Comparison of ENCODE assay signal across 16 mouse cellular contexts in genomic region chr6:125479359-125479758, GRCm38 (mm10). TPM values are rescaled to one million over a fixed set of nuclear protein-coding genes. Genes with fewer than 3 reads are reported as not detected.
DNase-seq lines count a peak whose midpoint lies in the region; ATAC-seq and TF ChIP-seq lines count a peak whose summit lies in the region.
"Had no signal": no experiment of that assay in that cellular context is flagged by ENCODE, and none has a peak within 500 bp of the region (broad histone marks: within the 10 kb centered on the region; RNA-seq: fewer than 3 reads in every experiment).

No protein-coding gene starts in this region.

- no peak for ATAC-seq in hindbrain, postnatal 0 days
- ATAC-seq in hindbrain, embryonic 12.5 days (ENCODE audit: low FRiP score) = no peak
- ATAC-seq in lung, embryonic 16.5 days (ENCODE audit: low read depth) = no peak
- ATAC-seq in embryonic facial prominence, embryonic 14.5 days (ENCODE audit: low read depth) = no peak
- ATAC-seq: forebrain, embryonic 15.5 days; midbrain, embryonic 16.5 days; Patski had no signal

- peak overlapping the region; percentile 88; the same call in 1 of the 2 replicates for H3K27ac ChIP-seq in hindbrain, postnatal 0 days
- H3K27ac ChIP-seq in hindbrain, embryonic 12.5 days = no peak overlapping the region
- peak overlapping the region; percentile 91 for H3K27ac ChIP-seq in lung, embryonic 16.5 days (ENCODE audit: low read length)
- H3K27ac ChIP-seq in embryonic facial prominence, embryonic 14.5 days (replicated peaks; ENCODE audit: low read depth, low read length) = 0 out of 2 replicates have a peak overlapping the region, but pooled peaks have one; percentile 70

- no peaks in the 10 kb centered on the region for H3K9me3 ChIP-seq in hindbrain, postnatal 0 days (ENCODE audit: low read length)
- H3K9me3 ChIP-seq in hindbrain, embryonic 12.5 days (replicated peaks) = no peaks in the 10 kb centered on the region
- H3K9me3 ChIP-seq in lung, embryonic 16.5 days (ENCODE audit: control insufficient read depth, low read length) = no peaks in the 10 kb centered on the region
- H3K9me3 ChIP-seq in embryonic facial prominence, embryonic 14.5 days (ENCODE audit: control insufficient read depth, low read length) = no peaks in the 10 kb centered on the region
- H3K9me3 ChIP-seq: embryonic facial prominence, embryonic 12.5 days; forebrain, embryonic 15.5 days; heart, embryonic 15.5 days; liver, embryonic 15.5 days had no signal

- no peaks in the 10 kb centered on the region for H3K36me3 ChIP-seq in hindbrain, postnatal 0 days (ENCODE audit: insufficient read depth, low read length)
- H3K36me3 ChIP-seq in hindbrain, embryonic 12.5 days = no peaks in the 10 kb centered on the region
- H3K36me3 ChIP-seq in lung, embryonic 16.5 days (ENCODE audit: control insufficient read depth, insufficient read depth, low read length) = no peaks in the 10 kb centered on the region
- H3K36me3 ChIP-seq in embryonic facial prominence, embryonic 14.5 days (ENCODE audit: control insufficient read depth, insufficient read depth, low read length) = no peaks in the 10 kb centered on the region
- H3K36me3 ChIP-seq: embryonic facial prominence, embryonic 12.5 days; forebrain, embryonic 15.5 days; heart, embryonic 15.5 days; liver, embryonic 15.5 days had no signal

- H3K4me2 ChIP-seq in hindbrain, postnatal 0 days (ENCODE audit: low read depth, low read length) = no peak overlapping the region
- H3K4me2 ChIP-seq in hindbrain, embryonic 12.5 days (replicated peaks) = no peak overlapping the region
- no peak overlapping the region for H3K4me2 ChIP-seq in lung, embryonic 16.5 days (ENCODE audit: low read depth, low read length)
- H3K4me2 ChIP-seq in embryonic facial prominence, embryonic 14.5 days (ENCODE audit: low read depth, low read length) = no peak overlapping the region
- H3K4me2 ChIP-seq: embryonic facial prominence, embryonic 12.5 days; forebrain, embryonic 15.5 days; heart, embryonic 15.5 days; liver, embryonic 15.5 days had no signal

- H3K27me3 ChIP-seq in hindbrain, postnatal 0 days (ENCODE audit: insufficient read depth, low read length) = no peaks in the 10 kb centered on the region
- no peaks in the 10 kb centered on the region; the same call in 1 of the 2 replicates for H3K27me3 ChIP-seq in hindbrain, embryonic 12.5 days
- no peaks in the 10 kb centered on the region for H3K27me3 ChIP-seq in lung, embryonic 16.5 days (ENCODE audit: control insufficient read depth, insufficient read depth, low read depth, low read length)
- no peaks in the 10 kb centered on the region for H3K27me3 ChIP-seq in embryonic facial prominence, embryonic 14.5 days (replicated peaks; ENCODE audit: control insufficient read depth, insufficient read depth, low read length)
- H3K27me3 ChIP-seq: embryonic facial prominence, embryonic 12.5 days; forebrain, embryonic 15.5 days; liver, embryonic 15.5 days; Patski had no signal

- H3K4me1 ChIP-seq in hindbrain, postnatal 0 days (ENCODE audit: insufficient read depth, low read length) = peaks cover 31% of the 10 kb centered on the region
- peaks cover 29% of the 10 kb centered on the region for H3K4me1 ChIP-seq in hindbrain, embryonic 12.5 days
- H3K4me1 ChIP-seq in lung, embryonic 16.5 days (replicated peaks; ENCODE audit: control insufficient read depth, insufficient read depth, low read length) = peaks cover 67% of the 10 kb centered on the region
- peaks cover 58% of the 10 kb centered on the region for H3K4me1 ChIP-seq in embryonic facial prominence, embryonic 14.5 days (ENCODE audit: control insufficient read depth, insufficient read depth, low read length)

- DNase-seq in hindbrain, postnatal 0 days (ENCODE audit: low spot score) = no peak
- DNase-seq in lung, postnatal 25 days (ENCODE audit: low spot score) = no peak
- no peak for DNase-seq in embryonic facial prominence, embryonic 14.5 days (ENCODE audit: low spot score)
- peak; percentile 46 for DNase-seq in naive thymus-derived CD4-positive, alpha-beta T cell, adult 2 months (ENCODE audit: low read depth)
- no peak for DNase-seq in heart, adult 9 months (ENCODE audit: low spot score in 2 of 2)
- DNase-seq in right cerebral cortex, postnatal 36 days (ENCODE audit: low spot score in 2 of 2) = no peak
- DNase-seq: cerebellum, postnatal 10 days; gastrocnemius, postnatal 25 days had no signal

- TF ChIP-seq CTCF in hindbrain, postnatal 0 days (IDR thresholded peaks at IDR 0.05; ENCODE audit: low read depth) = no peak

- no peak overlapping the region for H3K4me3 ChIP-seq in hindbrain, postnatal 0 days (ENCODE audit: low read length)
- no peak overlapping the region for H3K4me3 ChIP-seq in hindbrain, embryonic 12.5 days
- H3K4me3 ChIP-seq in lung, embryonic 16.5 days (ENCODE audit: low read length) = no peak overlapping the region
- H3K4me3 ChIP-seq in embryonic facial prominence, embryonic 14.5 days (ENCODE audit: low read depth, low read length) = no peak overlapping the region
- H3K4me3 ChIP-seq: embryonic facial prominence, embryonic 12.5 days; forebrain, embryonic 15.5 days; heart, embryonic 15.5 days; liver, embryonic 15.5 days had no signal

- WGBS in hindbrain, postnatal 0 days = 90% methylated on average over 9 of the region's 9 CpGs
- WGBS in hindbrain, embryonic 12.5 days = 92% methylated on average over 9 of the region's 9 CpGs
- WGBS in lung, embryonic 16.5 days = 80% methylated on average over 9 of the region's 9 CpGs
- 85% methylated on average over 9 of the region's 9 CpGs for WGBS in embryonic facial prominence, embryonic 14.5 days

- no peak overlapping the region for H3K9ac ChIP-seq in hindbrain, postnatal 0 days (replicated peaks; ENCODE audit: low read length)
- no peak overlapping the region for H3K9ac ChIP-seq in hindbrain, embryonic 12.5 days
- no peak overlapping the region for H3K9ac ChIP-seq in lung, embryonic 16.5 days (ENCODE audit: low read length)
- no peak overlapping the region for H3K9ac ChIP-seq in embryonic facial prominence, embryonic 14.5 days (ENCODE audit: low read depth, low read length)
- H3K9ac ChIP-seq: embryonic facial prominence, embryonic 12.5 days; forebrain, embryonic 15.5 days; heart, embryonic 15.5 days; liver, embryonic 15.5 days had no signal

RNA-seq across cellular contexts. Expression of gene Cd9, which starts 15.2 kb away (rescaled TPM):
- total RNA-seq in hindbrain, postnatal 0 days (2014; rRNA removed) = 62.5 and 80.5 TPM in 2 replicates
- polyA plus RNA-seq in hindbrain, postnatal 0 days (2015; fragmentation: Nextera tagmentation; extraction: Ambion mirVana) = 158 and 183 TPM in 2 replicates
- polyA plus RNA-seq in hindbrain, embryonic 12.5 days (2016; fragmentation: Nextera tagmentation; extraction: Ambion mirVana) = 49.2 and 54.1 TPM in 2 replicates
- 356 and 405 TPM in 2 replicates for polyA plus RNA-seq in lung, embryonic 16.5 days (2015; fragmentation: Nextera tagmentation; extraction: Ambion mirVana)
- polyA plus RNA-seq in embryonic facial prominence, embryonic 14.5 days (2014; fragmentation: Nextera tagmentation; extraction: Ambion mirVana) = 241 and 245 TPM in 2 replicates
